Mouse (Mus musculus): ENCODE results near the gene Mcm8. TPM values are rescaled to one million over a fixed set of nuclear protein-coding genes. Genes with fewer than 3 reads are reported as not detected.
A peak's percentile ranks its signal among the peaks of the same experiment; 100 is the strongest.

The Mcm8 gene
- total and polyA plus RNA-seq, 3 experiments: 21.9 to 25.1 TPM; not detected in 1

DNA sequence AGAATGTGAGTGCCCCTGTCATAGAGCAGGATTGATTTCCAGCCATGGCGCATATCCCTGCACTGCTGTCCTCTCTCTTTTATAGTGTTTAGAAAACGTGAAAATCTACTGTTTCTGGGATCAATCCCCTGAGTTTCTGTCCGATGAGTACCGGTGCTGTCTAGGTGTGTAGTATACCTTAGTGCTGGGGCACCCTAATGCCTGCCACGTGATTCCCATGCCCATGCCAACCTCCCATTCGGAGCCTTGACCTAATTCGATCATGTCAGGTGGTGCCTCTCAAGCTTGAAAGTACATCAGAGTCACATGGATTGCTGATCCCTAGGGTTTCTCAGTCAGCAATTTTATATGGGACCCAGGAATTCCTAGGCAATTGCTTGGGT is 21.7 kb upstream of the Mcm8 start:
- H3K4me1 ChIP-seq (ENCODE audit: control insufficient read depth in 1 of 2, insufficient read depth in 2 of 2, low read length in 2 of 2): no peaks in the 10 kb centered on the region
- no peak overlapping the region for H3K27ac ChIP-seq (ENCODE audit: control insufficient read depth, low read depth, low read length)
- no peak overlapping the region for H3K4me3 ChIP-seq (ENCODE audit: control insufficient read depth in 1 of 2, insufficient read depth in 1 of 2, low read depth in 2 of 2, low read length in 2 of 2)
- no peak for DNase-seq (ENCODE audit: low read depth, low spot score)
- no peak overlapping the region for H3K9ac ChIP-seq (ENCODE audit: control insufficient read depth, low read depth, low read length, poor library complexity, severe bottlenecking)
- no peaks in the 10 kb centered on the region for H3K36me3 ChIP-seq (ENCODE audit: control insufficient read depth in 1 of 2, insufficient read depth in 2 of 2, low read length in 2 of 2)
- H3K27me3 ChIP-seq (ENCODE audit: control insufficient read depth in 1 of 2, insufficient read depth in 2 of 2, low read length in 2 of 2): no peaks in the 10 kb centered on the region; a peak in 1 of 4 replicates
- no peaks in the 10 kb centered on the region for H3K9me3 ChIP-seq (replicated peaks; ENCODE audit: insufficient read depth, low read length)
- no peak for TF ChIP-seq EP300 (IDR thresholded peaks at IDR 0.05; ENCODE audit: low read depth in 1 of 2, low read length in 2 of 2)
- TF ChIP-seq MAFK (IDR thresholded peaks at IDR 0.05; ENCODE audit: borderline replicate concordance, low read depth, low read length): no peak
- TF ChIP-seq GABPA (IDR thresholded peaks at IDR 0.05; ENCODE audit: low read depth, low read length): no peak
- TF ChIP-seq MYB (IDR thresholded peaks at IDR 0.05; ENCODE audit: low read depth, low read length): no peak
- no peak for TF ChIP-seq BHLHE40 (IDR thresholded peaks at IDR 0.05; ENCODE audit: borderline replicate concordance, low read depth, low read length)
- TF ChIP-seq ZNF384 (IDR thresholded peaks at IDR 0.05; ENCODE audit: low read depth, low read length): no peak
- TF ChIP-seq TBP (IDR thresholded peaks at IDR 0.05; ENCODE audit: low read depth, low read length): no peak
- TF ChIP-seq NELFE (IDR thresholded peaks at IDR 0.05; ENCODE audit: low read depth, low read length): no peak
- TF ChIP-seq POLR2A (IDR thresholded peaks at IDR 0.05; ENCODE audit: control insufficient read depth in 1 of 2, insufficient read depth in 1 of 2, low read depth in 1 of 2, low read length in 2 of 2, poor library complexity in 1 of 2): no peak
- no peak for TF ChIP-seq NRF1 (IDR thresholded peaks at IDR 0.05; ENCODE audit: insufficient read depth, low read depth, low read length, poor library complexity, severe bottlenecking)
- TF ChIP-seq MXI1 (IDR thresholded peaks at IDR 0.05; ENCODE audit: low read depth, low read length): no peak
- TF ChIP-seq MAX (IDR thresholded peaks at IDR 0.05; ENCODE audit: low read length): no peak
- TF ChIP-seq POLR2AphosphoS5 (IDR thresholded peaks at IDR 0.05; ENCODE audit: borderline replicate concordance, low read depth, low read length): no peak
- H3K79me2 ChIP-seq (ENCODE audit: control insufficient read depth, insufficient read depth, low read length, poor library complexity): no peaks in the 10 kb centered on the region

DNA sequence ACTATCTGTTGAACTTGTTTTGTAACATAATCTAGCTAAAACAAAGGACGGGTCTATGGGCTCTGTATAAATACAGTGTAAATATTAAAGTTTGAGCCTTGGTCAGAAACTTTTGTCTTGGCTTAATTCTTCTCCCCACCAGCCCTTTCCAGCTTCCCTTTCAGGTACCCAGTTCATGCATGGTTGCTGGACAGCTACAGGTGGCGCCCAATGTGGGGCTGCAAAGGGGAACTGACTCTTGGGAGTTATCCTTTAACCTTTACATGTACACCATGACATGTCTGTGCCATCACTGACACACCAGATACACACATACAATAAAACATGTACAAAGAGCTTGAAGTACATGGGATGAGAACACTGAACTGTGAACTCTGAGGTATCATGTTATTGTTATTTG is 13.0 kb upstream of the Mcm8 start:
- Histone ChIP-seq H3K4me1 (ENCODE audit: control insufficient read depth in 1 of 2, insufficient read depth in 2 of 2, low read length in 2 of 2) (no peaks in the 10 kb centered on the region), H3K27me3 (ENCODE audit: control insufficient read depth in 1 of 2, insufficient read depth in 2 of 2, low read length in 2 of 2) (no peaks in the 10 kb centered on the region), H3K4me3 (ENCODE audit: control insufficient read depth in 1 of 2, insufficient read depth in 1 of 2, low read depth in 2 of 2, low read length in 2 of 2) (no peak overlapping the region), H3K27ac (ENCODE audit: control insufficient read depth, low read depth, low read length) (no peak overlapping the region), H3K9ac (ENCODE audit: control insufficient read depth, low read depth, low read length, poor library complexity, severe bottlenecking) (no peak overlapping the region), H3K36me3 (ENCODE audit: control insufficient read depth in 1 of 2, insufficient read depth in 2 of 2, low read length in 2 of 2) (peaks cover 0 to 19% of the 10 kb centered on the region in 2 experiments; a peak in 2 of 4 replicates), H3K9me3 (replicated peaks; ENCODE audit: insufficient read depth, low read length) (no peaks in the 10 kb centered on the region), H3K79me2 (ENCODE audit: control insufficient read depth, insufficient read depth, low read length, poor library complexity) (no peaks in the 10 kb centered on the region)
- peak; percentile 28 for DNase-seq (ENCODE audit: low read depth, low spot score)
- no peak for TF ChIP-seq ETS1 (IDR thresholded peaks at IDR 0.05; ENCODE audit: low read depth, low read length)
- TF ChIP-seq POLR2A (IDR thresholded peaks at IDR 0.05; ENCODE audit: control insufficient read depth in 1 of 2, insufficient read depth in 1 of 2, low read depth in 1 of 2, low read length in 2 of 2, poor library complexity in 1 of 2): no peak
- TF ChIP-seq EP300 (IDR thresholded peaks at IDR 0.05; ENCODE audit: low read depth in 1 of 2, low read length in 2 of 2): no peak
- TF ChIP-seq TBP (IDR thresholded peaks at IDR 0.05; ENCODE audit: low read depth, low read length): no peak
- no peak for TF ChIP-seq NRF1 (IDR thresholded peaks at IDR 0.05; ENCODE audit: insufficient read depth, low read depth, low read length, poor library complexity, severe bottlenecking)
- no peak for TF ChIP-seq CHD1 (IDR thresholded peaks at IDR 0.05; ENCODE audit: low read depth, low read length)
- no peak for TF ChIP-seq MAFK (IDR thresholded peaks at IDR 0.05; ENCODE audit: borderline replicate concordance, low read depth, low read length)
- no peak for TF ChIP-seq E2F4 (IDR thresholded peaks at IDR 0.05; ENCODE audit: borderline replicate concordance, low read depth, low read length)
- no peak for TF ChIP-seq KAT2A (conservative IDR thresholded peaks at IDR 0.05; ENCODE audit: low read depth, low read length)
- no peak for TF ChIP-seq CTCF (IDR thresholded peaks at IDR 0.05 in 2 of 3, conservative IDR thresholded peaks at IDR 0.05 in 1 of 3; ENCODE audit: control insufficient read depth in 1 of 3, insufficient read depth in 1 of 3, low read depth in 2 of 3, low read length in 3 of 3, poor library complexity in 1 of 3, severe bottlenecking in 1 of 3)
- TF ChIP-seq TCF12 (IDR thresholded peaks at IDR 0.05; ENCODE audit: low read depth, low read length): no peak
- no peak for TF ChIP-seq NELFE (IDR thresholded peaks at IDR 0.05; ENCODE audit: low read depth, low read length)
- TF ChIP-seq JUND (IDR thresholded peaks at IDR 0.05; ENCODE audit: low read depth, low read length): no peak
- no peak for TF ChIP-seq MAX (IDR thresholded peaks at IDR 0.05; ENCODE audit: low read length)
- TF ChIP-seq MEF2A (IDR thresholded peaks at IDR 0.05; ENCODE audit: extremely low read depth, insufficient replicate concordance, low read depth, low read length, poor library complexity, severe bottlenecking): no peak
- no peak for TF ChIP-seq MXI1 (IDR thresholded peaks at IDR 0.05; ENCODE audit: low read depth, low read length)
- no peak for TF ChIP-seq MYC (IDR thresholded peaks at IDR 0.05; ENCODE audit: low read depth, low read length)
- TF ChIP-seq USF1 (IDR thresholded peaks at IDR 0.05; ENCODE audit: low read depth, low read length): no peak
- TF ChIP-seq ZC3H11A (IDR thresholded peaks at IDR 0.05; ENCODE audit: low read depth, low read length): no peak
